ENCODE assay signal across 15 mouse cellular contexts in genomic region chr4:24714367-24714766, GRCm38 (mm10).
DNase-seq lines count a peak whose midpoint lies in the region; ATAC-seq and TF ChIP-seq lines count a peak whose summit lies in the region.
"Had no signal": no experiment of that assay in that cellular context is flagged by ENCODE, and none has a peak within 500 bp of the region (broad histone marks: within the 10 kb centered on the region; RNA-seq: fewer than 3 reads in every experiment).

No protein-coding gene starts in this region.

- no peaks in the 10 kb centered on the region for H3K4me1 ChIP-seq in heart, adult 2 months (ENCODE audit: control insufficient read depth, insufficient read depth, low read length)
- peaks cover 11% of the 10 kb centered on the region for H3K4me1 ChIP-seq in midbrain, embryonic 13.5 days (replicated peaks)
- no peaks in the 10 kb centered on the region for H3K4me1 ChIP-seq in midbrain, embryonic 11.5 days (ENCODE audit: control insufficient read depth, insufficient read depth, low read length)
- H3K4me1 ChIP-seq in embryonic facial prominence, embryonic 14.5 days (ENCODE audit: control insufficient read depth, insufficient read depth, low read length): no peaks in the 10 kb centered on the region
- no peaks in the 10 kb centered on the region for H3K4me1 ChIP-seq in kidney, embryonic 16.5 days (ENCODE audit: insufficient read depth, low read length)
- H3K4me1 ChIP-seq: limb, embryonic 12.5 days had no signal

- no peak overlapping the region for H3K9ac ChIP-seq in heart, adult 2 months (ENCODE audit: low read depth, low read length)
- no peak overlapping the region for H3K9ac ChIP-seq in midbrain, embryonic 13.5 days (replicated peaks)
- no peak overlapping the region for H3K9ac ChIP-seq in midbrain, embryonic 11.5 days (ENCODE audit: low read length)
- no peak overlapping the region for H3K9ac ChIP-seq in embryonic facial prominence, embryonic 14.5 days (ENCODE audit: low read depth, low read length)
- no peak overlapping the region for H3K9ac ChIP-seq in kidney, embryonic 16.5 days (replicated peaks; ENCODE audit: low read length)
- H3K9ac ChIP-seq: limb, embryonic 12.5 days had no signal

- no peak overlapping the region for H3K27ac ChIP-seq in heart, adult 2 months
- no peak overlapping the region for H3K27ac ChIP-seq in midbrain, embryonic 13.5 days
- no peak overlapping the region for H3K27ac ChIP-seq in midbrain, embryonic 11.5 days (ENCODE audit: low read depth, low read length)
- no peak overlapping the region for H3K27ac ChIP-seq in embryonic facial prominence, embryonic 14.5 days (replicated peaks; ENCODE audit: low read depth, low read length)
- no peak overlapping the region for H3K27ac ChIP-seq in kidney, embryonic 16.5 days (ENCODE audit: low read length)
- H3K27ac ChIP-seq: limb, embryonic 12.5 days had no signal

- TF ChIP-seq EP300 in heart, adult 2 months (IDR thresholded peaks at IDR 0.05; ENCODE audit: insufficient read depth, low read depth, low read length): no peak

- 77% methylated on average over 10 of the region's 10 CpGs for WGBS in heart, adult 2 months
- WGBS in midbrain, embryonic 13.5 days: 81% methylated on average over 10 of the region's 10 CpGs
- WGBS in midbrain, embryonic 11.5 days: 84% methylated on average over 10 of the region's 10 CpGs
- WGBS in embryonic facial prominence, embryonic 14.5 days: 79% methylated on average over 10 of the region's 10 CpGs
- WGBS in kidney, embryonic 16.5 days: 82% methylated on average over 10 of the region's 10 CpGs

- H3K79me2 ChIP-seq in heart, adult 2 months (replicated peaks; ENCODE audit: control insufficient read depth, insufficient read depth, low read length): no peaks in the 10 kb centered on the region

- ATAC-seq in midbrain, embryonic 13.5 days: 0 out of 2 replicates have a peak, but pooled peaks have one; percentile 20
- no peak for ATAC-seq in midbrain, embryonic 11.5 days (ENCODE audit: low FRiP score)
- ATAC-seq in embryonic facial prominence, embryonic 14.5 days (ENCODE audit: low read depth): no peak
- no peak for ATAC-seq in kidney, embryonic 16.5 days (ENCODE audit: low FRiP score, low TSS enrichment)

- H3K36me3 ChIP-seq in heart, adult 2 months (ENCODE audit: control insufficient read depth, insufficient read depth, low read length): no peaks in the 10 kb centered on the region
- no peaks in the 10 kb centered on the region for H3K36me3 ChIP-seq in midbrain, embryonic 13.5 days
- no peaks in the 10 kb centered on the region for H3K36me3 ChIP-seq in midbrain, embryonic 11.5 days (ENCODE audit: control insufficient read depth, insufficient read depth, low read length)
- H3K36me3 ChIP-seq in embryonic facial prominence, embryonic 14.5 days (ENCODE audit: control insufficient read depth, insufficient read depth, low read length): no peaks in the 10 kb centered on the region
- no peaks in the 10 kb centered on the region for H3K36me3 ChIP-seq in kidney, embryonic 16.5 days (ENCODE audit: insufficient read depth, low read length)
- H3K36me3 ChIP-seq: limb, embryonic 12.5 days had no signal

- no peaks in the 10 kb centered on the region for H3K9me3 ChIP-seq in midbrain, embryonic 13.5 days
- no peaks in the 10 kb centered on the region for H3K9me3 ChIP-seq in midbrain, embryonic 11.5 days (ENCODE audit: control insufficient read depth, low read length)
- no peaks in the 10 kb centered on the region for H3K9me3 ChIP-seq in embryonic facial prominence, embryonic 14.5 days (ENCODE audit: control insufficient read depth, low read length)
- H3K9me3 ChIP-seq in kidney, embryonic 16.5 days (ENCODE audit: low read length): no peaks in the 10 kb centered on the region
- H3K9me3 ChIP-seq: limb, embryonic 12.5 days had no signal

- no peak for DNase-seq in heart, adult 2 months
- no peak for DNase-seq in heart, adult 11 months
- DNase-seq in midbrain, embryonic 11.5 days (ENCODE audit: low spot score, missing footprints): no peak
- peak; percentile 12 for DNase-seq in embryonic facial prominence, embryonic 14.5 days (ENCODE audit: low spot score)
- DNase-seq in retina, postnatal 1 day: peak; percentile 23
- no peak for DNase-seq in right cerebral cortex, adult 2 months (ENCODE audit: low spot score in 2 of 2)
- DNase-seq: adrenal gland, postnatal 36 days; cerebellum, adult 9-10 months; heart, postnatal 36 days; kidney, postnatal 10 days; lung, adult 18-20 months; thymus, adult 2 months had no signal

- no peak for TF ChIP-seq POLR2A in heart, adult 2 months (IDR thresholded peaks at IDR 0.05; ENCODE audit: insufficient read depth, low read depth, low read length)

- TF ChIP-seq CTCF in heart, adult 2 months (IDR thresholded peaks at IDR 0.05): peak; percentile 39

- no peak overlapping the region for H3K4me2 ChIP-seq in midbrain, embryonic 13.5 days (replicated peaks)
- H3K4me2 ChIP-seq in midbrain, embryonic 11.5 days: no peak overlapping the region
- H3K4me2 ChIP-seq in embryonic facial prominence, embryonic 14.5 days (ENCODE audit: low read depth, low read length): no peak overlapping the region
- no peak overlapping the region for H3K4me2 ChIP-seq in kidney, embryonic 16.5 days (replicated peaks; ENCODE audit: low read depth, low read length)
- H3K4me2 ChIP-seq: limb, embryonic 12.5 days had no signal

- intact Hi-C loops in heart, adult 2 months (cut with DNase I): no loop called here

- no peak overlapping the region for H3K4me3 ChIP-seq in heart, adult 2 months
- H3K4me3 ChIP-seq in midbrain, embryonic 13.5 days (replicated peaks): no peak overlapping the region
- H3K4me3 ChIP-seq in midbrain, embryonic 11.5 days (ENCODE audit: low read depth, low read length): no peak overlapping the region
- no peak overlapping the region for H3K4me3 ChIP-seq in embryonic facial prominence, embryonic 14.5 days (ENCODE audit: low read depth, low read length)
- no peak overlapping the region for H3K4me3 ChIP-seq in kidney, embryonic 16.5 days (ENCODE audit: low read length)
- H3K4me3 ChIP-seq: limb, embryonic 12.5 days had no signal

- H3K27me3 ChIP-seq in heart, adult 2 months (ENCODE audit: control insufficient read depth, insufficient read depth, low read length): no peaks in the 10 kb centered on the region
- no peaks in the 10 kb centered on the region for H3K27me3 ChIP-seq in midbrain, embryonic 13.5 days
- no peaks in the 10 kb centered on the region for H3K27me3 ChIP-seq in midbrain, embryonic 11.5 days (ENCODE audit: control insufficient read depth, insufficient read depth, low read length)
- no peaks in the 10 kb centered on the region for H3K27me3 ChIP-seq in embryonic facial prominence, embryonic 14.5 days (replicated peaks; ENCODE audit: control insufficient read depth, insufficient read depth, low read length)
- no peaks in the 10 kb centered on the region for H3K27me3 ChIP-seq in kidney, embryonic 16.5 days (ENCODE audit: insufficient read depth, low read length)
- H3K27me3 ChIP-seq: limb, embryonic 12.5 days had no signal

Comparison
In these comparisons a context has a peak if more than half of its experiments do, and no peak if none do; other contexts are left out.
1. DNase-seq: peak in embryonic facial prominence, embryonic 14.5 days (single experiment) and retina, postnatal 1 day (single experiment); none in heart, adult 2 months (0 of 2), heart, adult 11 months (single experiment), midbrain, embryonic 11.5 days (single experiment) and right cerebral cortex, adult 2 months (0 of 2).